Mouse (Mus musculus) cortical plate, adult 2 months (tissue): ENCODE measurements around the gene Senp6.

ENCODE experiments used
- CTCF ChIP-seq: fragments of 200-500 bp; IDR thresholded peaks from 2 replicates; pipeline ENCODE4 v1.5.1; 2011; ENCODE audit warnings: mild to moderate bottlenecking, control low read depth, low read length; ENCODE audit not compliant: insufficient read depth; ENCODE audit errors: extremely low read depth
- POLR2A ChIP-seq: fragments of 200-500 bp; IDR thresholded peaks from 2 replicates; pipeline ENCODE4 v1.6.1; 2011; ENCODE audit warnings: mild to moderate bottlenecking, low read length, control low read depth; ENCODE audit not compliant: insufficient read depth; ENCODE audit errors: extremely low read depth

- TF ChIP-seq POLR2A = no peak
- TF ChIP-seq CTCF = no peak
These were observed 14.2 kb downstream of the Senp6 start for GRCm38 (mm10) chr9:80080941-80081340.
